In the genomic region with DNA sequence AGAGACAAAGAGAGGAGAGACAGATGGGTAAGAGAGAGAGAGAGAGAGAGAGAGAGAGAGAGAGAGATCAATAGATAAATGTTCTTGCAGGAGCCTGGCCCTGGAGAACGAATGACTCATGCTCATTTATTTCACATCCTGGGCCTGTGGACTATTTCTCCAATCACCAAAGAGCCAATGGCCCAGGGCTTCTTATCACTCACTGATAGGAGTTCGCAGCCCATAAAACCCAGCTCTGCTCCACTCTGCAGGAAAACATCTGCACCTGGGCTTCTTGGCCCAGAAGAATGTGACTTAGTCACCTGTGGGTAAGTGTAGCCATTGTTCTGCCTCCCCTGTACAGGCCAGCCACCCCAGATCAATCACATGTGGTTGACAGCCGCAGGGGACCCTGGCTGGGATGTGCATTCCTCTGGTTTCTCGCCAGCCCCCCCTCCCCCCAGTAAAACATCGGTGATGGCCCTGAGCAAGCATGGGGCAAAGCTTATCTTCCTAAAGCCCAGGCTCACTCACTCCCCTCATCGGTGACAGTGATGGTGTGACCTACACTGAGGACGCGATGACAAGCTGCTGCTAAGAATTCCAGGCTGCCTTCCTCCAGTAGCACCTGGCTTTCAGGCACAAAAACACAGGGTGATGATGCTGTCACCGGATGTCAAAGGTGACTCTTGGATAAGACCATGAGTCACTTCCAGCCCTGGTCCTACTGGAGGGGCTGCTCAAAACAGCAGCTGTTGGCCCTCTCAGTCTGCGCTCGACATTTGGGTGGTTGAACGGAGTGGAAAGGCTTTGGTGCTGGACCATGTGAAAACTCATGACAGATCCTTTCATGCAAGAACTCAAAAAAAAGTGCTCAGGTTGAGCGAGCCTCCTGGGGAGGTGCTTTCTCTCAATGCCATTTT, we compare ENCODE assay signal across 11 mouse cellular contexts.
DNase-seq lines count a peak whose midpoint lies in the region; ATAC-seq and TF ChIP-seq lines count a peak whose summit lies in the region.
"Had no signal": no experiment of that assay in that cellular context is flagged by ENCODE, and none has a peak within 500 bp of the region (broad histone marks: within the 10 kb centered on the region; RNA-seq: fewer than 3 reads in every experiment).

No protein-coding gene starts in this region.

- peak; percentile 8 to 68; a peak in 2 of 4 replicates for TF ChIP-seq EP300 in MEL (IDR thresholded peaks at IDR 0.05; ENCODE audit: low read depth in 1 of 2, low read length in 2 of 2)

- no peak for TF ChIP-seq RAD21 in MEL (IDR thresholded peaks at IDR 0.05; ENCODE audit: low read depth, low read length)

- no peak for TF ChIP-seq CTCF in MEL (IDR thresholded peaks at IDR 0.05 in 2 of 3, conservative IDR thresholded peaks at IDR 0.05 in 1 of 3; ENCODE audit: control insufficient read depth in 1 of 3, insufficient read depth in 1 of 3, low read depth in 2 of 3, low read length in 3 of 3, poor library complexity in 1 of 3, severe bottlenecking in 1 of 3)

- no peak overlapping the region for H3K4me2 ChIP-seq in kidney, embryonic 15.5 days
- H3K4me2 ChIP-seq: hindbrain, embryonic 13.5 days; liver, embryonic 13.5 days; neural tube, embryonic 12.5 days had no signal

- 48% methylated on average over 13 of the region's 13 CpGs for WGBS in kidney, embryonic 15.5 days
- 66% methylated on average over 13 of the region's 13 CpGs for WGBS in embryonic facial prominence, embryonic 10.5 days

- H3K27me3 ChIP-seq in kidney, embryonic 15.5 days = no peaks in the 10 kb centered on the region
- H3K27me3 ChIP-seq in MEL (ENCODE audit: control insufficient read depth in 1 of 2, insufficient read depth in 2 of 2, low read length in 2 of 2) = peaks cover 0 to 1% of the 10 kb centered on the region in 2 experiments; a peak in 1 of 4 replicates
- H3K27me3 ChIP-seq in embryonic facial prominence, embryonic 10.5 days (replicated peaks; ENCODE audit: low read depth, poor library complexity, severe bottlenecking) = no peaks in the 10 kb centered on the region
- H3K27me3 ChIP-seq: hindbrain, embryonic 13.5 days; liver, embryonic 13.5 days; neural tube, embryonic 12.5 days had no signal

- ATAC-seq in kidney, embryonic 15.5 days (replicated peaks; ENCODE audit: low FRiP score) = no peak

- no peak overlapping the region for H3K9ac ChIP-seq in kidney, embryonic 15.5 days
- H3K9ac ChIP-seq in MEL (ENCODE audit: control insufficient read depth, low read depth, low read length, poor library complexity, severe bottlenecking) = no peak overlapping the region
- H3K9ac ChIP-seq: hindbrain, embryonic 13.5 days; liver, embryonic 13.5 days; neural tube, embryonic 12.5 days had no signal

- H3K9me3 ChIP-seq in kidney, embryonic 15.5 days (replicated peaks) = no peaks in the 10 kb centered on the region
- no peaks in the 10 kb centered on the region for H3K9me3 ChIP-seq in MEL (replicated peaks; ENCODE audit: insufficient read depth, low read length)
- no peaks in the 10 kb centered on the region for H3K9me3 ChIP-seq in embryonic facial prominence, embryonic 10.5 days
- H3K9me3 ChIP-seq: hindbrain, embryonic 13.5 days; liver, embryonic 13.5 days; megakaryocyte, embryonic 14.5 days; neural tube, embryonic 12.5 days had no signal

- H3K4me3 ChIP-seq in kidney, embryonic 15.5 days (replicated peaks) = no peak overlapping the region
- no peak overlapping the region for H3K4me3 ChIP-seq in MEL (ENCODE audit: control insufficient read depth in 1 of 2, insufficient read depth in 1 of 2, low read depth in 2 of 2, low read length in 2 of 2)
- H3K4me3 ChIP-seq in embryonic facial prominence, embryonic 10.5 days = no peak overlapping the region
- H3K4me3 ChIP-seq: hindbrain, embryonic 13.5 days; liver, embryonic 13.5 days; megakaryocyte, embryonic 14.5 days; neural tube, embryonic 12.5 days had no signal

- no peak for DNase-seq in kidney, adult 18-20 months
- peak; percentile 51 for DNase-seq in MEL (ENCODE audit: low read depth, low spot score)
- DNase-seq in embryonic facial prominence, embryonic 10.5 days (ENCODE audit: low spot score) = peak; percentile 41
- DNase-seq in mesoderm, embryonic 11.5 days (ENCODE audit: low read depth, low spot score) = peak; percentile 52
- no peak for DNase-seq in cerebellum, adult 8-10 months
- DNase-seq in c-Kit-positive CD71-positive TER-119-positive erythroid progenitor cells, embryonic 14.5 days (ENCODE audit: low spot score) = no peak
- DNase-seq: liver, embryonic 13.5 days had no signal

- peaks cover 36% of the 10 kb centered on the region for H3K4me1 ChIP-seq in kidney, embryonic 15.5 days
- peaks cover 0 to 21% of the 10 kb centered on the region in 2 experiments; a peak in 3 of 4 replicates for H3K4me1 ChIP-seq in MEL (ENCODE audit: control insufficient read depth in 1 of 2, insufficient read depth in 2 of 2, low read length in 2 of 2)
- peaks cover 56% of the 10 kb centered on the region for H3K4me1 ChIP-seq in embryonic facial prominence, embryonic 10.5 days
- H3K4me1 ChIP-seq: megakaryocyte, embryonic 14.5 days had no signal

- H3K36me3 ChIP-seq in kidney, embryonic 15.5 days = no peaks in the 10 kb centered on the region
- peaks cover 0 to 9% of the 10 kb centered on the region in 2 experiments; a peak in 2 of 4 replicates for H3K36me3 ChIP-seq in MEL (ENCODE audit: control insufficient read depth in 1 of 2, insufficient read depth in 2 of 2, low read length in 2 of 2)
- H3K36me3 ChIP-seq in embryonic facial prominence, embryonic 10.5 days (replicated peaks) = no peaks in the 10 kb centered on the region
- H3K36me3 ChIP-seq: hindbrain, embryonic 13.5 days; liver, embryonic 13.5 days; neural tube, embryonic 12.5 days had no signal

- no peak for TF ChIP-seq POLR2A in MEL (IDR thresholded peaks at IDR 0.05; ENCODE audit: control insufficient read depth in 1 of 2, insufficient read depth in 1 of 2, low read depth in 1 of 2, low read length in 2 of 2, poor library complexity in 1 of 2)

- peak overlapping the region; percentile 7; the same call in 1 of the 2 replicates for H3K27ac ChIP-seq in kidney, embryonic 15.5 days
- no peak overlapping the region for H3K27ac ChIP-seq in MEL (ENCODE audit: control insufficient read depth, low read depth, low read length)
- H3K27ac ChIP-seq in embryonic facial prominence, embryonic 10.5 days (replicated peaks) = peak overlapping the region; percentile 65
- H3K27ac ChIP-seq: hindbrain, embryonic 13.5 days; liver, embryonic 13.5 days; neural tube, embryonic 12.5 days had no signal

- H3K79me2 ChIP-seq in MEL (ENCODE audit: control insufficient read depth, insufficient read depth, low read length, poor library complexity) = no peaks in the 10 kb centered on the region

TF ChIP-seq in MEL, 35 proteins besides CTCF, POLR2A, EP300 and RAD21:
- TF ChIP-seq USF1 (IDR thresholded peaks at IDR 0.05; ENCODE audit: low read depth, low read length) = no peak
- no peak for TF ChIP-seq USF2 (IDR thresholded peaks at IDR 0.05; ENCODE audit: borderline replicate concordance in 1 of 2, insufficient read depth in 1 of 2, low read depth in 1 of 2, low read length in 2 of 2)
- TF ChIP-seq HCFC1 (IDR thresholded peaks at IDR 0.05; ENCODE audit: low read depth, low read length) = no peak
- no peak for TF ChIP-seq MYB (IDR thresholded peaks at IDR 0.05; ENCODE audit: low read depth, low read length)
- TF ChIP-seq TCF12 (IDR thresholded peaks at IDR 0.05; ENCODE audit: low read depth, low read length) = peak; percentile 37; the same call in 1 of the 2 replicates
- TF ChIP-seq CHD2 (IDR thresholded peaks at IDR 0.05; ENCODE audit: low read length) = no peak
- TF ChIP-seq GATA1 (IDR thresholded peaks at IDR 0.05; ENCODE audit: low read depth, low read length) = peak; percentile 79
- no peak for TF ChIP-seq ZKSCAN1 (IDR thresholded peaks at IDR 0.05; ENCODE audit: low read depth, low read length)
- no peak for TF ChIP-seq POLR2AphosphoS5 (IDR thresholded peaks at IDR 0.05; ENCODE audit: borderline replicate concordance, low read depth, low read length)
- TF ChIP-seq ZNF384 (IDR thresholded peaks at IDR 0.05; ENCODE audit: low read depth, low read length) = no peak
- TF ChIP-seq NELFE (IDR thresholded peaks at IDR 0.05; ENCODE audit: low read depth, low read length) = no peak
- no peak for TF ChIP-seq UBTF (IDR thresholded peaks at IDR 0.05; ENCODE audit: borderline replicate concordance, insufficient read depth, low read depth, low read length)
- TF ChIP-seq ETS1 (IDR thresholded peaks at IDR 0.05; ENCODE audit: low read depth, low read length) = no peak
- no peak for TF ChIP-seq MEF2A (IDR thresholded peaks at IDR 0.05; ENCODE audit: extremely low read depth, insufficient replicate concordance, low read depth, low read length, poor library complexity, severe bottlenecking)
- no peak for TF ChIP-seq TBP (IDR thresholded peaks at IDR 0.05; ENCODE audit: low read depth, low read length)
- TF ChIP-seq POLR2AphosphoS2 (IDR thresholded peaks at IDR 0.05; ENCODE audit: low read length) = no peak
- no peak for TF ChIP-seq GABPA (IDR thresholded peaks at IDR 0.05; ENCODE audit: low read depth, low read length)
- no peak for TF ChIP-seq RCOR1 (IDR thresholded peaks at IDR 0.05; ENCODE audit: low read depth, low read length)
- no peak for TF ChIP-seq SMC3 (IDR thresholded peaks at IDR 0.05; ENCODE audit: low read depth, low read length)
- no peak for TF ChIP-seq MAFK (IDR thresholded peaks at IDR 0.05; ENCODE audit: borderline replicate concordance, low read depth, low read length)
- no peak for TF ChIP-seq NRF1 (IDR thresholded peaks at IDR 0.05; ENCODE audit: insufficient read depth, low read depth, low read length, poor library complexity, severe bottlenecking)
- TF ChIP-seq ELF1 (IDR thresholded peaks at IDR 0.05; ENCODE audit: low read depth, low read length) = no peak
- no peak for TF ChIP-seq E2F4 (IDR thresholded peaks at IDR 0.05; ENCODE audit: borderline replicate concordance, low read depth, low read length)
- TF ChIP-seq MXI1 (IDR thresholded peaks at IDR 0.05; ENCODE audit: low read depth, low read length) = no peak
- no peak for TF ChIP-seq CHD1 (IDR thresholded peaks at IDR 0.05; ENCODE audit: low read depth, low read length)
- peak; percentile 91 for TF ChIP-seq JUND (IDR thresholded peaks at IDR 0.05; ENCODE audit: low read depth, low read length)
TF ChIP-seq in MEL: peak in this region for 3.

Comparison
In these comparisons a context has a peak if more than half of its experiments do, and no peak if none do; other contexts are left out.
1. DNase-seq: peak in MEL (single experiment), embryonic facial prominence, embryonic 10.5 days (single experiment) and mesoderm, embryonic 11.5 days (single experiment); none in kidney, adult 18-20 months (single experiment), cerebellum, adult 8-10 months (single experiment) and c-Kit-positive CD71-positive TER-119-positive erythroid progenitor cells, embryonic 14.5 days (single experiment).